Mouse (Mus musculus): Measurements from ENCODE around the gene Abr.

Gene Abr

GRCm38 (mm10) chr11:76562165-76562564, 59.9 kb downstream of the Abr start:
- no peak for DNase-seq

- DNase-seq, result no peak
These were observed 64.3 kb downstream of the Abr start for GRCm38 (mm10) chr11:76557837-76558236.

- DNase-seq, result no peak
These were observed 73.9 kb downstream of the Abr start for GRCm38 (mm10) chr11:76548153-76548721.

DNA sequence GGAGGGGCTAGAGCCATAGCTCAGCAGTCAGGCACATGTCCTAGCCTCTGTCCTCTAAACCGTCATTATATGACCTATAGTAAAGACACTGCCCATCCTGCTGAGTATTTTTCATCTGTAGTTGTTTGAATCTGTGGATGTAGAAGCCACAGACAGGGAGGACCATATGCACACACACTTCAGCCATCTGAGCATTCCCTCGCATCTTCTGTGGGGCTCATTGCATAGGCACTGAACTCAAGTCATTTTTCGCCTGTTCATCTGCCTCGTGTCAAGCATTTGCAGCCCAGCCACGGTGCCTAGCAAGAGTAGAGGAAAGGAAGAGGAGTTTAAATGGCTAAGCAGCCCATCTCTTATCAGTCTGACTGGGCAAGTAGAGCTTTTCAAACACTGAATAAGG, 74.7 kb downstream of the Abr start:
- no peak for DNase-seq

- DNase-seq, result no peak
These were observed 75.7 kb downstream of the Abr start for GRCm38 (mm10) chr11:76546431-76546830.

DNA sequence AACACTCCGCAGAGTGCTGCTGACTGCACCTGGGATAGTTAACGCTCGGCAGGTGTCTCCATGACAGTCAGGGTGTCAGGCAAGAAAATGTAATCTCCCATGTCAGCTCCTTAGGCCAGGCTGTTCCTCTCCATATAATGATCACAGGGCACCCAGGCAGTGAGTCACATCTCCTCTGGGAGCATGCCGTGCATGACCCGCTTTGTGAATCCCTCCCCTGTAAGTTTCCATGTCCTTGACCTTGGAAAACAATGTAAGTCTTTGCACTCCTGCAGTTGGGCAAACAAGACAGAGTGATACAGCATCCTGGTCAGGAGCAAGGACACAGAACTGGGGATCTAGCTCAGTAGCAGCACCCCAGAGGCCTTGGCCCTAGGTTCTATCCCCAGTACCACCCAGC, 78.8 kb downstream of the Abr start:
- DNase-seq, result no peak

- DNase-seq, result peak; percentile 69
These were observed 81.1 kb downstream of the Abr start for GRCm38 (mm10) chr11:76540973-76541372.

- no peak for DNase-seq
These were observed 84.7 kb downstream of the Abr start for GRCm38 (mm10) chr11:76537401-76537800.

DNA sequence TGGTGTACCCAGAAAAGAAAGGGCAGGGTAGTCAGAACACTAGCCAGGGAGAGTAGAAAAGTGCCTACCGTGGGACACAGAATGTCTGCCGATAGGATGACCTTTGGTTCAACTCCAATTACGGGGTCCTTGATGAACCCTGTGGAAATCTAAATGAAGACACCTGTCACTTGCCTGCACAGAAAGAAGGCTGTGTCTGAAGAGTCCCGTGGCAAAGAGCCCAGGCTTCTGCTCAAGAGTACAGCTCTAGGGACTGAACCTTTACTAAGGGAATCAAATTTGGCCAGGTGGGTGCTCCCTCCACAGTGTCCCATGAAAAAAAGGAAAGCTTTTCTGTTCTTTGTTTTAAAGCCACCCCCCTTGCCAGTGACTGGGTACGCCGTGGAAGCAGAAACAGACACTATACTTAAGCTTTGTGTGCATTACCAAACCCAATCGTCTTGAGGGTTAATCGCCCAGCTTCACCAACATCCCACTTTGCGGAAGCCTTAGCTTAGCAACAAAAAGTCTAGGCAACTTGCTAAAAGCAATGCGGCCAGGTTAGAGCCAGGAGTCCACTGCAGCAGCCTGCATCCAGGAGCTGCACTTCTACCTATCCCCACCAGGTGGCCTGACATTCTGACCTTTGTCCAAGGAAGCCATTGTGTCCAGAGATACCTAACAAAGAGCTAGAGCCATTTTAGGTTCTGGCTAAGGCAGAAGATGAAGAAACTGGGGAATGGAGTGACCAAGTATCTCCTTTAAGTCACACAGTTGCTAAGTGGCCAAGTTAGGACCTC, 85.3 kb downstream of the Abr start:
- no peak for DNase-seq

- no peak for DNase-seq
These were observed 90.1 kb downstream of the Abr start for GRCm38 (mm10) chr11:76532001-76532400.

- no peak for DNase-seq
These were observed 91.0 kb downstream of the Abr start for GRCm38 (mm10) chr11:76530966-76531678.

GRCm38 (mm10) chr11:76530168-76530935, 91.8 kb downstream of the Abr start:
- DNase-seq, result no peak

- DNase-seq, result no peak
These were observed 92.6 kb downstream of the Abr start for GRCm38 (mm10) chr11:76529352-76530141.

DNA sequence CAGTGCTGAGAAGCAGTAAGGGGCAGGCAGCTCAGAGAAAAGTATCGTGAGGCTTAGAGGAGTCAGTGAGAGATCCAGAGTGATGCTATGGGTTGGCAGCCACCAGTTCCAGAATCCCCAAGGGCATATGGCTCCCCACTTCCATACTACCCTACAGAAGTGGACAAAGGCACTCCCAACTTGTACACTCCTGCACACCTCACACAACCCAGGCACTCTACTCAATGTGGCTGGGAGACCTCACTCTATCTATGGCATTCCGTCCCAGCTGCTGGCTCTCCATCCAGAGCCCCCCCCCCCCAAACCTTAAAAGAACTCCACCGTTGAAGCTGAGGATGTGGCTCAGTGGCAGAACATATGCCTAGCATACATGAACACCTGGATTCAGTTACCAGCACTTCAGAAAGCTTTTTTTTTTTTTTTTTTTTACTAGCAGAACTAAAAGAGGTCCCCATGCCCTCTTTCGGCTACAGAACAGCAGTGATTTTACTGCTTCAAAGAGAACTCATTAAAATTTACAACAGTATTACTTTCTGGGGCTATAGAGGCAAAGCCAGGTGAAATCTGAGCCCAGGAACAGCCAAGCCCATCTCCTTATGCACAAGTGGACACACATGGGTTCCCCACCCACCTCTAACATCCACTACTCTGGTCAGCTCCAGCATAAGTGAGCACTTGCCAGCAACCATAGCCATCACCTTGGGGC, 96.3 kb downstream of the Abr start:
- no peak for DNase-seq

DNA sequence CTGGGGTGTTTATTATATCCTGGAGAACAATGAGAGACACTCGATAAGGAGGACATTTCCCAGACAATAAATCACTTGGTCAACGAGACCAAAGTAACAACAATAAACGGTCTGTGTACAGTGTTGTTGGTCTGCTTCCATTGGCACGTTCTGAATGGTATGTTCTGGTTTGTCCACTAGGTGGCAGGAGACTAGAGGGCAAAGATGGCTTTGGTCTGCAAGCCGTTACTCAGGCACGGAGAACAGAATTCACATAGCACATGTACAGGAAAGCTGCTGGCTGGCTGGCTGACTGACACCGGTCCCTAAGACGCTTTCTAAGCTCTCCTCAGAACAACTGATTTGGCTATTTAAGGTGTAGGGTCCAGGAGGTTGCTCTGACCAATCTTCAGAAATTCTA, 97.2 kb downstream of the Abr start:
- no peak for DNase-seq

- no peak for DNase-seq
These were observed 98.8 kb downstream of the Abr start for GRCm38 (mm10) chr11:76523356-76523755.

- no peak for DNase-seq
These were observed 101.2 kb downstream of the Abr start for GRCm38 (mm10) chr11:76520889-76521288.

GRCm38 (mm10) chr11:76518613-76519012, 103.5 kb downstream of the Abr start:
- no peak for DNase-seq

DNA sequence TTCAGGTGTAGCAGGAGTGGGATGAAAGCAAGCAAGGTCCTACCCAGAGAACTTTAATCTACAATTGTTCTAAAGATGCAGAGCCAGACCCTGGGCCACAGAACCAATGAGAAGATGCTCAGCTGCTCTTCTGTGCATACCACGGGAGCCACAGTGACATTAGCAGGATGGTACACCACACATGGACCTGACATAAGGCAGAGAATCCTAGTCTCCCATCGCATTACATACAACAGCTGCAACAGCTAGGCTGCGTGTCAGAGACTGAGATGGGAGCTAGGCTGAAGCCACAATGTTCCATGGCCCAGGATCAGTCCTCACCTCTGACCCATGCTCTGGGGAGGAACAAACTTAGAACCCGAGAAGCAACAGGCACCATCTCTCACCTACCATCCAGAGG, 104.0 kb downstream of the Abr start:
- DNase-seq, result no peak

DNA sequence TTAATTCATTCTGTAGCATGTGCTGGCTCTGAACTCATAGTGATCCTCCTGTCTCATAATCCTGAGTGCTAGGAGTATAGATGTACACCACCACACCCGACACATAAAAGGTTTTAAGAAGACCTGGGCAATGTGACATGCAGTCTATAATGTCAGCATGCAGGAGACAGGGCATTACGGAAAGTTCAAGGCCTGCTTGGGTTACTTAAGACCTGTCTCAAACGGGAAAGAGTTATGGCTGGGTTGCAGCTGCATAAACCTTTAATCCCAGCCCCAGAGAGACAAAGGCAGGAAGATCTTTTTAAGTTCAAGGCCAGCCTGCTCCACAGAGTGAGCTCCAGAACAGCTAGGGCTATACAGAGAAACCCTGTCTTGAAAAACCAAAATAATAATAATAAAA, 105.2 kb downstream of the Abr start:
- no peak for DNase-seq

GRCm38 (mm10) chr11:76515123-76515522, 107.0 kb downstream of the Abr start:
- DNase-seq, result no peak

GRCm38 (mm10) chr11:76510977-76511376, 111.1 kb downstream of the Abr start:
- no peak for DNase-seq
